15 mouse cellular contexts compared by ENCODE assay signal in the genomic region with DNA sequence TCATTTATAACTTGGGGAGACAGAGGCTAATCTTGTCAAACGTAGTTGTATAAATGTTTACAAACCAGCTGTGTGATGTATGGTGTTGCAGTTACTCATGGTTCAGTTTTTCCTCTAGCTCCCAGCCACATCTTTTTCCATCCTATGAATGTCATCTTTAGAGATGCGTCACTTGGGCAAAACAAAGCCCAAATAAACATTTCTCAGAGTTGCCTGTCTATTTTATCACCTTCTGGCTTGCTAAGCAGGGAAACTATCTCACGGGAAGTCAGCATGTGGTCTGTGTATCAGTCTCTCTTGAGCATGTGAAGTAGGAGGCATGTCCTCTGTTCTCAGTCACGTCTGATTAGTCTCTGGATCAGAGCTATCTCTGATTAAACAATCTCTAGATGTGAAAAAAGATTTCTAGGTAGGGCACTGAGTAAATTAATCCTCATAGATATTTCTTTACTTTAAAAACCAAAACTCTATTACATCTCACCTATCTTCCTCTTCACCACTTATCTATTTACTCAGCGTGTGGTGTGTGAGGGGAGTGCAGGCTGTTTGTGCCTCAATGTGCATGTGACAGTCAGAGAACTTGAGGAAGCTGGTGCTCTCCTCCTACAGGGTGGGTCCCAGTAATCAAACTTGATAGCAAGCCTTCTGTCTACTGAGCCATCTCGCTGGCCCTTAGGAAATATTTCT. TPM values are rescaled to one million over a fixed set of nuclear protein-coding genes. Genes with fewer than 3 reads are reported as not detected.
DNase-seq lines count a peak whose midpoint lies in the region; ATAC-seq and TF ChIP-seq lines count a peak whose summit lies in the region.
"Had no signal": no experiment of that assay in that cellular context is flagged by ENCODE, and none has a peak within 500 bp of the region (broad histone marks: within the 10 kb centered on the region; RNA-seq: fewer than 3 reads in every experiment).

No protein-coding gene starts in this region.

- WGBS in kidney, postnatal 0 days: 60% methylated on average over 6 of the region's 6 CpGs

- no peaks in the 10 kb centered on the region for H3K9me3 ChIP-seq in kidney, postnatal 0 days (replicated peaks; ENCODE audit: low read length)
- H3K9me3 ChIP-seq in MEL (replicated peaks; ENCODE audit: insufficient read depth, low read length): no peaks in the 10 kb centered on the region
- H3K9me3 ChIP-seq: forebrain, embryonic 10.5 days; hindbrain, embryonic 15.5 days; midbrain, embryonic 10.5 days had no signal

- no peak overlapping the region for H3K4me3 ChIP-seq in kidney, postnatal 0 days (replicated peaks; ENCODE audit: low read depth, low read length)
- H3K4me3 ChIP-seq in MEL (ENCODE audit: control insufficient read depth in 1 of 2, insufficient read depth in 1 of 2, low read depth in 2 of 2, low read length in 2 of 2): peak overlapping the region in 1 of 2 experiments; percentile 9; a peak in 2 of 4 replicates
- H3K4me3 ChIP-seq: forebrain, embryonic 10.5 days; hindbrain, embryonic 15.5 days; layer of hippocampus, adult 2 months; left cerebral cortex, adult 2 months; midbrain, embryonic 10.5 days had no signal

- no peak overlapping the region for H3K9ac ChIP-seq in kidney, postnatal 0 days (ENCODE audit: low read depth, low read length)
- H3K9ac ChIP-seq in MEL (ENCODE audit: control insufficient read depth, low read depth, low read length, poor library complexity, severe bottlenecking): peak overlapping the region; percentile 2
- H3K9ac ChIP-seq: hindbrain, embryonic 15.5 days had no signal

- no peak for TF ChIP-seq RAD21 in MEL (IDR thresholded peaks at IDR 0.05; ENCODE audit: low read depth, low read length)

- no peaks in the 10 kb centered on the region for H3K36me3 ChIP-seq in kidney, postnatal 0 days (ENCODE audit: insufficient read depth, low read length)
- H3K36me3 ChIP-seq in MEL (ENCODE audit: control insufficient read depth in 1 of 2, insufficient read depth in 2 of 2, low read length in 2 of 2): peaks cover 0 to 51% of the 10 kb centered on the region in 2 experiments; a peak in 3 of 4 replicates

- ATAC-seq in kidney, postnatal 0 days (replicated peaks; ENCODE audit: low FRiP score, low read depth): no peak
- peak; percentile 69 for ATAC-seq in inflammation-experienced regulatory T-cells, adult 6 months
- peak; percentile 77 for ATAC-seq in megakaryocyte, adult 5-6 weeks (ENCODE audit: poor library complexity, severe bottlenecking)
- no peak for ATAC-seq in cerebellum, adult (ENCODE audit: insufficient number of reproducible peaks, low FRiP score, low TSS enrichment)
- ATAC-seq: Patski had no signal

- H3K4me2 ChIP-seq in kidney, postnatal 0 days (ENCODE audit: low read length): no peak overlapping the region
- H3K4me2 ChIP-seq: hindbrain, embryonic 15.5 days had no signal

- H3K79me2 ChIP-seq in MEL (ENCODE audit: control insufficient read depth, insufficient read depth, low read length, poor library complexity): 0 out of 2 replicates have a peak, but pooled peaks cover 1% of the 10 kb centered on the region

- peak; percentile 61 to 80; a peak in 3 of 4 replicates for TF ChIP-seq EP300 in MEL (IDR thresholded peaks at IDR 0.05; ENCODE audit: low read depth in 1 of 2, low read length in 2 of 2)

- no peak for TF ChIP-seq CTCF in kidney, postnatal 0 days (IDR thresholded peaks at IDR 0.05; ENCODE audit: low read depth)
- TF ChIP-seq CTCF in MEL (IDR thresholded peaks at IDR 0.05 in 2 of 3, conservative IDR thresholded peaks at IDR 0.05 in 1 of 3; ENCODE audit: control insufficient read depth in 1 of 3, insufficient read depth in 1 of 3, low read depth in 2 of 3, low read length in 3 of 3, poor library complexity in 1 of 3, severe bottlenecking in 1 of 3): 0 out of 6 replicates have a peak, but pooled peaks of 1 of the 3 experiments have one; percentile 12

- TF ChIP-seq POLR2A in MEL (IDR thresholded peaks at IDR 0.05; ENCODE audit: control insufficient read depth in 1 of 2, insufficient read depth in 1 of 2, low read depth in 1 of 2, low read length in 2 of 2, poor library complexity in 1 of 2): no peak

- H3K27ac ChIP-seq in kidney, postnatal 0 days: no peak overlapping the region
- H3K27ac ChIP-seq in MEL (ENCODE audit: control insufficient read depth, low read depth, low read length): peak overlapping the region; percentile 74
- H3K27ac ChIP-seq: forebrain, embryonic 10.5 days; hindbrain, embryonic 15.5 days; layer of hippocampus, adult 2 months; left cerebral cortex, adult 2 months; midbrain, embryonic 10.5 days had no signal

- H3K4me1 ChIP-seq in kidney, postnatal 0 days (replicated peaks; ENCODE audit: insufficient read depth, low read length): no peaks in the 10 kb centered on the region
- peaks cover 33 to 34% of the 10 kb centered on the region in 2 experiments for H3K4me1 ChIP-seq in MEL (ENCODE audit: control insufficient read depth in 1 of 2, insufficient read depth in 2 of 2, low read length in 2 of 2)
- H3K4me1 ChIP-seq: forebrain, embryonic 10.5 days; hindbrain, embryonic 15.5 days; midbrain, embryonic 10.5 days had no signal

- H3K27me3 ChIP-seq in kidney, postnatal 0 days (ENCODE audit: insufficient read depth, low read length): no peaks in the 10 kb centered on the region
- no peaks in the 10 kb centered on the region for H3K27me3 ChIP-seq in MEL (ENCODE audit: control insufficient read depth in 1 of 2, insufficient read depth in 2 of 2, low read length in 2 of 2)
- H3K27me3 ChIP-seq: hindbrain, embryonic 15.5 days; Patski had no signal

- peak; percentile 28 for DNase-seq in kidney, postnatal 0 days (ENCODE audit: low spot score)
- no peak for DNase-seq in kidney, postnatal 25 days
- peak; percentile 89 for DNase-seq in MEL (ENCODE audit: low read depth, low spot score)
- no peak for DNase-seq in ovary, postnatal 36 days (ENCODE audit: low spot score)
- DNase-seq: cerebellum, postnatal 14 days; thymus, postnatal 36 days had no signal

TF ChIP-seq in MEL, 35 proteins besides CTCF, POLR2A, EP300 and RAD21 (continues in another document):
- TF ChIP-seq GABPA (IDR thresholded peaks at IDR 0.05; ENCODE audit: low read depth, low read length) (no peak), GATA1 (IDR thresholded peaks at IDR 0.05; ENCODE audit: low read depth, low read length) (peak; percentile 82), BHLHE40 (IDR thresholded peaks at IDR 0.05; ENCODE audit: borderline replicate concordance, low read depth, low read length) (peak; percentile 82; the same call in 1 of the 2 replicates), CHD1 (IDR thresholded peaks at IDR 0.05; ENCODE audit: low read depth, low read length) (0 out of 2 replicates have a peak, but pooled peaks have one; percentile 13), NRF1 (IDR thresholded peaks at IDR 0.05; ENCODE audit: insufficient read depth, low read depth, low read length, poor library complexity, severe bottlenecking) (peak; percentile 34; the same call in 1 of the 2 replicates), TBP (IDR thresholded peaks at IDR 0.05; ENCODE audit: low read depth, low read length) (no peak), HCFC1 (IDR thresholded peaks at IDR 0.05; ENCODE audit: low read depth, low read length) (no peak), ZNF384 (IDR thresholded peaks at IDR 0.05; ENCODE audit: low read depth, low read length) (no peak), MAFK (IDR thresholded peaks at IDR 0.05; ENCODE audit: borderline replicate concordance, low read depth, low read length) (no peak), ELF1 (IDR thresholded peaks at IDR 0.05; ENCODE audit: low read depth, low read length) (no peak), ZC3H11A (IDR thresholded peaks at IDR 0.05; ENCODE audit: low read depth, low read length) (no peak), KAT2A (conservative IDR thresholded peaks at IDR 0.05; ENCODE audit: low read depth, low read length) (no peak), ZMIZ1 (IDR thresholded peaks at IDR 0.05; ENCODE audit: low read depth, low read length) (no peak), MYC (IDR thresholded peaks at IDR 0.05; ENCODE audit: low read depth, low read length) (peak; percentile 80), NELFE (IDR thresholded peaks at IDR 0.05; ENCODE audit: low read depth, low read length) (no peak), UBTF (IDR thresholded peaks at IDR 0.05; ENCODE audit: borderline replicate concordance, insufficient read depth, low read depth, low read length) (no peak), TCF12 (IDR thresholded peaks at IDR 0.05; ENCODE audit: low read depth, low read length) (peak; percentile 55), JUND (IDR thresholded peaks at IDR 0.05; ENCODE audit: low read depth, low read length) (no peak), TAL1 (IDR thresholded peaks at IDR 0.05; ENCODE audit: low read length) (peak; percentile 43; the same call in 1 of the 2 replicates), MXI1 (IDR thresholded peaks at IDR 0.05; ENCODE audit: low read depth, low read length) (peak; percentile 91)

RNA-seq across cellular contexts. Expression of a gene that starts 19.6 kb away (rescaled TPM):
- 19.9 and 21.0 TPM in 2 replicates for polyA plus RNA-seq in kidney, postnatal 0 days (2015; fragmentation: Nextera tagmentation; extraction: Ambion mirVana)
- total RNA-seq in MEL (2012; rRNA removed): 16.9 and 18.3 TPM in 2 replicates
- polyA plus RNA-seq in MEL (2012; ENCODE audit: insufficient read depth in 1 of 2, insufficient read length in 2 of 2, low read depth in 1 of 2, low replicate concordance in 2 of 2, missing spikeins in 1 of 2): 10 to 100 TPM in 1 of 2 experiments, not detected in 1; 14.6 TPM
- 10 to 100 TPM; 18.7 to 24.4 (median 18.7) TPM for polyA plus RNA-seq in inflammation-experienced regulatory T-cells, adult 6 months (2017; shearing (Covaris generic))
- 6.5 and 8.8 TPM in 2 replicates for total RNA-seq in megakaryocyte, adult 5-6 weeks (2015)
- total RNA-seq in megakaryocyte, adult 5-6 weeks (2017): 2.5 and 6.2 TPM in 2 replicates

RNA-seq across cellular contexts. Expression of a gene that starts 19.7 kb away (rescaled TPM):
- polyA plus RNA-seq in kidney, postnatal 0 days (2015; fragmentation: Nextera tagmentation; extraction: Ambion mirVana): 137 and 157 TPM in 2 replicates
- 39.4 and 46.9 TPM in 2 replicates for total RNA-seq in MEL (2012; rRNA removed)
- polyA plus RNA-seq in MEL (2012; ENCODE audit: insufficient read depth in 1 of 2, insufficient read length in 2 of 2, low read depth in 1 of 2, low replicate concordance in 2 of 2, missing spikeins in 1 of 2): 100 to 1,000 TPM in 1 of 2 experiments, 10 to 100 TPM in 1; 54.7 to 405 TPM
- 100 to 1,000 TPM; 136 to 177 (median 154) TPM for polyA plus RNA-seq in inflammation-experienced regulatory T-cells, adult 6 months (2017; shearing (Covaris generic))
- 73.9 and 85.6 TPM in 2 replicates for total RNA-seq in megakaryocyte, adult 5-6 weeks (2015)
- total RNA-seq in megakaryocyte, adult 5-6 weeks (2017): 136 and 142 TPM in 2 replicates

RNA-seq across cellular contexts. Expression of a gene that starts 46.2 kb away (rescaled TPM):
- 13.5 and 15.5 TPM in 2 replicates for polyA plus RNA-seq in kidney, postnatal 0 days (2015; fragmentation: Nextera tagmentation; extraction: Ambion mirVana)
- 44.6 and 46.0 TPM in 2 replicates for total RNA-seq in MEL (2012; rRNA removed)
- polyA plus RNA-seq in MEL (2012; ENCODE audit: insufficient read depth in 1 of 2, insufficient read length in 2 of 2, low read depth in 1 of 2, low replicate concordance in 2 of 2, missing spikeins in 1 of 2): 100 to 1,000 TPM in 1 of 2 experiments, 10 to 100 TPM in 1; 39.8 to 203 TPM
- polyA plus RNA-seq in inflammation-experienced regulatory T-cells, adult 6 months (2017; shearing (Covaris generic)): 10 to 100 TPM; 31.0 to 41.8 (median 34.4) TPM
- total RNA-seq in megakaryocyte, adult 5-6 weeks (2015): 187 and 200 TPM in 2 replicates
- total RNA-seq in megakaryocyte, adult 5-6 weeks (2017): 105 and 107 TPM in 2 replicates

Comparison
In these comparisons a context has a peak if more than half of its experiments do, and no peak if none do; other contexts are left out.
1. DNase-seq: peak in kidney, postnatal 0 days (single experiment) and MEL (single experiment); none in kidney, postnatal 25 days (0 of 2) and ovary, postnatal 36 days (single experiment).
2. ATAC-seq: peak in inflammation-experienced regulatory T-cells, adult 6 months (single experiment) and megakaryocyte, adult 5-6 weeks (single experiment); none in kidney, postnatal 0 days (single experiment) and cerebellum, adult (single experiment).